Mouse (Mus musculus) urinary bladder, adult 2 months (tissue): Measurements from ENCODE around the gene Cabp2. TPM values are rescaled to one million over a fixed set of nuclear protein-coding genes. Genes with fewer than 3 reads are reported as not detected.
A peak's percentile ranks its signal among the peaks of the same experiment; 100 is the strongest.

Experiments
- DNase-seq: peaks from one replicate; pipeline ENCODE4 v3.0.0; 2022; ENCODE audit warnings: low spot score
- polyA plus RNA-seq: library from polyadenylated mRNA; depleted of rRNA; stranded (reverse); fragments of >200 nt; gene quantifications from 2 replicates; pipeline ENCODE4 v1.2.3, GENCODE M21; 2012

Gene Cabp2
- polyA plus RNA-seq, 1 experiment = not detected

GRCm38 (mm10) chr19:4080511-4081009 lies 818 bp upstream of the Cabp2 start:
- no peak for DNase-seq

GRCm38 (mm10) chr19:4082219-4082965 lies 1.0 kb downstream of the Cabp2 start:
- no peak for DNase-seq

- no peak for DNase-seq
Measured at GRCm38 (mm10) chr19:4083316-4083715, 1.9 kb downstream of the Cabp2 start.

GRCm38 (mm10) chr19:4083826-4084225 lies 2.4 kb downstream of the Cabp2 start:
- no peak for DNase-seq

- DNase-seq = no peak
Measured at GRCm38 (mm10) chr19:4084984-4085383, 3.6 kb downstream of the Cabp2 start.

- no peak for DNase-seq
Measured at GRCm38 (mm10) chr19:4086156-4086555, 4.8 kb downstream of the Cabp2 start.

GRCm38 (mm10) chr19:4087090-4087489 lies 5.7 kb downstream of the Cabp2 start:
- DNase-seq = no peak

GRCm38 (mm10) chr19:4088146-4088545 lies 6.8 kb downstream of the Cabp2 start:
- DNase-seq = no peak

- no peak for DNase-seq
Measured at GRCm38 (mm10) chr19:4089128-4089527, 7.8 kb downstream of the Cabp2 start.

- no peak for DNase-seq
Measured at GRCm38 (mm10) chr19:4090446-4090845, 9.1 kb downstream of the Cabp2 start.

- DNase-seq = no peak
Measured at GRCm38 (mm10) chr19:4091383-4091782, 10.0 kb downstream of the Cabp2 start.

- DNase-seq = no peak
Measured at GRCm38 (mm10) chr19:4092750-4093149, 11.4 kb downstream of the Cabp2 start.

GRCm38 (mm10) chr19:4093772-4094171 lies 12.4 kb downstream of the Cabp2 start:
- DNase-seq = no peak

GRCm38 (mm10) chr19:4094348-4094747 lies 13.0 kb downstream of the Cabp2 start:
- DNase-seq = no peak

- no peak for DNase-seq
Measured at GRCm38 (mm10) chr19:4094774-4095303, 13.5 kb downstream of the Cabp2 start.

- DNase-seq = no peak
Measured at GRCm38 (mm10) chr19:4095802-4096201, 14.4 kb downstream of the Cabp2 start.

- peak; percentile 99 for DNase-seq
Measured at GRCm38 (mm10) chr19:4096642-4097440, 15.5 kb downstream of the Cabp2 start, which contains the start of gene Cdk2ap2. Cdk2ap2 (plus strand) TSS chr19:4097182.

- DNase-seq = no peak
Measured at GRCm38 (mm10) chr19:4097441-4097825, 16.1 kb downstream of the Cabp2 start.

GRCm38 (mm10) chr19:4098426-4098825 lies 17.0 kb downstream of the Cabp2 start:
- DNase-seq = no peak

- peak; percentile 85 for DNase-seq
Measured at GRCm38 (mm10) chr19:4099056-4099455, 17.7 kb downstream of the Cabp2 start.

- DNase-seq = peak; percentile 75
Measured at GRCm38 (mm10) chr19:4099837-4100717, 18.7 kb downstream of the Cabp2 start, which contains the start of gene Pitpnm1. Pitpnm1 (plus strand) TSS chr19:4099998.
